Mouse (Mus musculus) adrenal gland, postnatal 14 days (tissue): ENCODE results near the gene 4930505A04Rik. TPM values are rescaled to one million over a fixed set of nuclear protein-coding genes. Genes with fewer than 3 reads are reported as not detected.

Experiments used
- total RNA-seq: library from RNA; stranded (reverse); gene quantifications from 2 replicates; pipeline ENCODE4 v1.2.3, GENCODE M21; 2021

The 4930505A04Rik gene
- total RNA-seq, 1 experiment from 2014 or later = 0.37 TPM

Other genes with a start within 250 kb of the 4930505A04Rik start
- 336 and 367 TPM in 2 replicates for gene Sptbn1, start 203.7 kb downstream of the 4930505A04Rik start, total RNA-seq
- gene Acyp2, start 177.8 kb upstream of the 4930505A04Rik start, total RNA-seq = 49.0 and 60.8 TPM in 2 replicates